Mouse (Mus musculus): ENCODE measurements at regions not wholly inside any gene's neighbourhood (a gene's known extent, or its start where the extent isn't known, plus 50 kb on each side); places are given as distances from the start of the nearest gene placed in this dataset.

- TF ChIP-seq CTCF (IDR thresholded peaks at IDR 0.05; ENCODE audit: low read depth, low read length), result no peak
- TF ChIP-seq TAL1 (conservative IDR thresholded peaks at IDR 0.05; ENCODE audit: low read depth, low read length), result no peak
These were observed 66.0 kb upstream of the Wnt4 start for GRCm38 (mm10) chr4:137211288-137211687.

All from G1E (cell line).